Mouse (Mus musculus) brown adipose tissue, adult 24 weeks (tissue): ENCODE results near the gene Msx2. TPM values are rescaled to one million over a fixed set of nuclear protein-coding genes. Genes with fewer than 3 reads are reported as not detected.

Experiments used
- H3K27ac ChIP-seq: fragments of 200-500 bp; replicated peaks from 2 replicates; pipeline ENCODE4 v1.5.1; 2012; ENCODE audit warnings: low read depth, mild to moderate bottlenecking, low read length
- H3K4me1 ChIP-seq: fragments of 200-500 bp; 2 replicates; pipeline ENCODE4 v1.6.1; 2012; ENCODE audit warnings: low read length, mixed read lengths; ENCODE audit not compliant: control insufficient read depth, insufficient read depth, insufficient read length
- H3K4me3 ChIP-seq: fragments of 200-500 bp; 2 replicates; pipeline ENCODE4 v1.5.1; 2012; ENCODE audit warnings: low read depth, mild to moderate bottlenecking, low read length, moderate library complexity; ENCODE audit not compliant: insufficient read depth
- polyA plus RNA-seq: library from polyadenylated mRNA; stranded (reverse); fragments of >200 nt; gene quantifications from 2 replicates; pipeline ENCODE4 v1.2.4, GENCODE M21; 2012; ENCODE audit not compliant: missing spikeins, insufficient read depth, insufficient read length

The Msx2 gene
- polyA plus RNA-seq: not detected in 2 replicates

DNA sequence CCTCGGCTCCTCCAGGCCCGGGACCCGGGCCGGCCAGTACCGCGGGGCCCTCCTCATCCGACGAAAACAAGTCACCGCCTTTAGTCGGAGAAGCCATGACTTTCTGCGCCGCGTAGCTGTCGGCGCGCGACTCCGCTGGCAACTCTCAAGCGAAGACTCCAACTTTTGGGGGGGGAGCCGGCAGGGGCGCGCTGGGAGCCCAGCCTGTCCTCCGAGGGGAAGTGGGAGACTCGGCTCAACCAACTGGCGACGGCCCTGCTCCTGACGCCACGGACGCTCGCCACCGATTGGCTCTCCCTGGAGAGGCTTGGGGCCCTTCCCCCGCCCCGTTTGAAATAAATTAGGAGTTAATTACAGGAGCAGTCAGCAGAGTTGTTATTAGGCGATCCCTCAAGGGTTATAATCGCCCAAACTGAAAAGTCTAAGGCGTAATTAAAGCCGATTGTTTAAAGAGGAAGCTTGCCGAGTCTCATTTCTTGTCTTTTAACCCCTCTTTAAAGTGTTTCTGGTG, at the start of gene Msx2:
Gene Msx2 (minus strand): TSS at position 461 of the 511 bp plus-strand sequence.
- H3K4me3 ChIP-seq: peak within 1 kb of the TSS; percentile 39
- no peak within 1 kb of the TSS for H3K27ac ChIP-seq
- no peaks in the 10 kb centered on the region for H3K4me1 ChIP-seq

DNA sequence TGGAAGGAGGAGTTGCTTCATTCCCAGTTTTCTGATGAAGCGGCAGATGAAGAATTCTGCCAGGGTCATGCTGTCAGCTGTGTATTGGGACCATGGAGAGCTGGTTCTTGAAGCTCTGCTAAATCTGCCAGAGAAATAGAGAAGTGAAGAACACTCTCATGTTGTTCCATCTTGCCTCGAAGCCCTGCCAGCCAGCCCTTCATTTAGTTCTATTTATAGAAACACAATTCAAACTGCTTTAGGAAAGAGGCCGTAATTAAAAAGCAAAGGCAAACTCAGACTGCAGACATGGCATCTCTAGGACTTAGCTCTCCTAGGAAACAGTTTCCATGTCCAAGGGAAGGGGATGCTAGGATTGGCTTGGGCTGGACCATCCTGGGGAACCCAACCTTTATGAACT, 48.6 kb upstream of the Msx2 start:
- Histone ChIP-seq H3K4me1 (no peaks in the 10 kb centered on the region), H3K27ac (no peak overlapping the region)

DNA sequence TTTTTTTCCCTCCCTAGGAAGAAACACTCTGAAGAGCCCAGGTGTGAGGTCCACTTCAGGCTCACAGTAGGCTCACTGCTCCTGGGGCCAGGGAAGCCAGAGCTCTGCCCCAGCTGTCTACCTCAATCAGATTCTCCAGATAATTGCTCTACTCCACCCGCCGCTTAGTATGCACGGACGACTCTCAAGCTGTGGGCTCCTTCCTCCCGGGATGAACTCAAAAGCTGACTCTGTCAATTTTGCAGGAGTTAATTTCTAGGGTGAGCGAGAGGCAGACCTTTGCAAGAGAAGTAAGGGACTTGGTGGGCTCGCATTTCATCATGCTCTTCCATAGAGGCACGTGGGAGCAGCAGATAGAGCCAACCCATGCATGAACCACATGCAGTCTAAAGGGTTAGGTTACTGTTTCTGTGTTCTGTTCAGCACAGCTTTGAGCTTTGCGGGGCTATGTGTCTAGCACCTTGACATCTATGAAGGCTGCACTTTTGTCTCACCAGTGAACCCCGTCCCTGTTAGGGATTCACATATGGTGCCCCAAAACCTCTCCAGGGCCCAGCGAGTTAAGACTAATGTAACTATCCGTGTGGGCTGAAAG, 47.6 kb upstream of the Msx2 start:
- H3K27ac ChIP-seq: no peak overlapping the region
- no peak overlapping the region for H3K4me3 ChIP-seq

More for the DNA sequence above, 48.6 kb upstream of the Msx2 start:
- no peak overlapping the region for H3K4me3 ChIP-seq

DNA sequence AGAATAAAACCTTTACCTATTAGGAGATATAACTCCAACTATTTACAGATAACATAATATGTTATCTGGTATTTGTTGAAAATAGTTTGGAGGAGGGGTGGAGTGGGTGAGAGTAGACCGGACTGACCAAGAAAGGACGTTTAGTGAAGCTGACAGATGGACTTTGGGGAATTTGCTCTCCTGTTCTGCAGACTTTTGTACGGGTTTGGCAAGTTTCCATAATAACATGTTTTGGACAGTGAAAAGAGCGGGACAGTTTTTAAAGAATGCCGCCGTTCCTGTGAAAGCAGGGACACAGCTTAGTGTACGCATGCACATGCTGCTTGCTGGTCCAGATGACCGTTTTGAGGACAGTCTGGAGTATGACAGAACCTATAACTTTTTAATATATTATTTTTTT, 46.9 kb upstream of the Msx2 start:
- Histone ChIP-seq H3K27ac (no peak overlapping the region), H3K4me1 (no peaks in the 10 kb centered on the region), H3K4me3 (no peak overlapping the region)

More for the DNA sequence above, 47.6 kb upstream of the Msx2 start:
- no peaks in the 10 kb centered on the region for H3K4me1 ChIP-seq

DNA sequence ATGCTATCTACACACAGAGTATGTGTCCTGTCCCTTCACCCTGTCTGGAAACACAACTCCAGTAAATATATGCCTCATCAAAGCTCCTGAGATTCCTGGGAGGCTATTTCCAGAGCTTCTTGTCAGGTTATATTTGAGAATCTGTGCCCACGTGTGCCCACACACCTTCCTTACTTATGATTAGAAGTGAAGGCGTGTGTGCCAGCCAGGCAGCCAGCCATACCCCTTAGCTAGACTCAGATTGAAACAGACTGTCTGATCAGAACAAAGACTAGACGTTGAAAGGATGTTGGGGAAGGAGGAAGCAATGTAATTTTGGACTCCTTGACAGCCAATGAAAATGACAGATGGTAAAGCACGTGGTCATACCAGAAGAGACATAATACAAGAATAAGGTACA, 45.4 kb upstream of the Msx2 start:
- Histone ChIP-seq H3K4me3 (no peak overlapping the region), H3K4me1 (no peaks in the 10 kb centered on the region), H3K27ac (no peak overlapping the region)

DNA sequence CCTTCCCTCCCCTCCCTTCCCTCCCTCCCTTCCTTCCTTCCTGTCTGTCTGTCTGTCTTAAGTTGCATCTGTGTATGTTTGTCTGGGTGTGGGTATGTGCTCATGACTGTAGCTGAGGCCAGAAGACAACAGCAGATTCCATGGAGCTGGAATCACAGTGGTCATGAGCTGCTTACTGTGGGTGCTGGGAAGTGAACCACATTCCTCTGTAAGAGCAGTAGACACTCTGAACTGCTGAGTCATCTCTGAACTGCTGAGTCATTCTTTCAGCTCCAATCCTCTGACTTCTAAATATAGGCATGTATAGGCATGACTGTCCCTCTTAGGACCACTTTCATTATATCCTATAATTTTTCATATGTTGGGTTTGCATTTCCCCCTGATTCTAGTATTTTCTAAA, 41.7 kb upstream of the Msx2 start:
- Histone ChIP-seq H3K4me3 (no peak overlapping the region), H3K4me1 (no peaks in the 10 kb centered on the region), H3K27ac (no peak overlapping the region)

DNA sequence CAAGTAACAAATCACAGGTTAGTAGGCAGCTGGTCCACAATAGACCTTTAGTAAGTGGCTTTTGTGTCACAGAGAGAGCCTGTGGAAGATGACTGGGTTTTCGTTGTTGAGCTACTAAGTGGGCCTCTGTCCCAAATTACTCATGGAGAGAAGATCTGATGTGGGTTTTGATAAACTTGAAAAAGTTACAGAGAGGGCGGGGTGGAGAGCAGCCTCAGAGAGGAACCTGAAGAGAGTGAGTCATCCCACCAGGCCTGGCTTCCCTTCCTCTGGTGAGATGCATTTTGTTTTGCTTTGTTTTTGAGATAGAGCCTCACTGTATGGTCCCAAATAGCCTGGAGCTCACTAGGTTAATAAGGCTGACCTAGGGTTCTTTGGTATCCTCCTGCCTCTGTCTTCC, 38.5 kb upstream of the Msx2 start:
- H3K27ac ChIP-seq: no peak overlapping the region
- H3K4me1 ChIP-seq: no peaks in the 10 kb centered on the region
- no peak overlapping the region for H3K4me3 ChIP-seq

DNA sequence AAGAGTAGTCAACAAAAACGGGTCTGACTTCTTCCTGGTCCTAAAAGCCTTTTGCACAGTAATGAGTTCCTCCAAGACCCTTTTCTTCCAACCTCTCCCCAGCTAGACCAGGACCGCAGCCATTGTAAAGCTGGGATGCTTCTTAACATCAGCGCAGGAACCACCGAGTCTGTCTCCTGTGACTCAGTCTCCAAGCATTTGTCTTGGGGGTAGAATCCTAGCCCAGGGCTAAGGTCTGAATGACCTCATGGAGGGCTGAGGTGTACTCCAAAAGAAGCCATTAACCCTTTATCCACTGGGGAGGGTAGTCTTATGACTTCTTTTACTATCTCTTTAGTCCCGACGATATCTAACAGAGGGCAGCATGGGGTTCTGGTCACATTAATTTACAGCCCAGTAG, 29.5 kb upstream of the Msx2 start:
- H3K4me3 ChIP-seq: no peak overlapping the region
- no peak overlapping the region for H3K27ac ChIP-seq
- no peaks in the 10 kb centered on the region for H3K4me1 ChIP-seq

DNA sequence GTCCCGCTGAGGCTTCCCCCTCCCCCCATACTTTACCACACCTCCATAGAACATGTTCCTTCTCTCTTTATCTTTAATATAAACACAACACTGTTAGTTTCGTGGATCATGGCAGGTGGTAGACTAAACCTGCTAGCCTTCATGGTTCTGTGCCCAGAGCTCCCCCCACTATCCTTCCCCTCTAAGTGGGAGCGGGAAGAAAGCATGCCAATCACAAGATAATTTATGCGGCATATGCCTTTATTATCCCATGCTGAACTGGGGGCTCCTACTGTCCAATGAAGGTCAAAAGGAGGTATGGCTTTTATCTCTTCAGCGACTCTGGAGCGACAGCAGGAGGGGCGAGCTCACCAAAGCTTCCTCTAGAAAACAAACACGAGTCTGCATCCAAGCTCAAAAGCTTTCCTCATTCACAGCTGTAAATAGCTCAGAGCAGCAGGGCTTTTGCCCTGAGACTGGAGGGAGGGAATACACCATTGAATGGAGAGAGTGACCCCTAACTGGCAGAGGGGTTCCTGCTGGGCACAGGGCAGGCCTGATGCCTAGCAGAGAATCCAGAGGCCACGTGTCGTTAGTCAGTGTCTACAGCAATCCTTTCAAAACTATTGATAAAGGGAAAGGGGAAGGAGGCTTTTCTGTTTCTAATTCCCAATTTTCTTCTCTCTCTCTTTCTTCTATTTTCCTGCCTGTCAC, 28.8 kb upstream of the Msx2 start:
- Histone ChIP-seq H3K4me3 (no peak overlapping the region), H3K4me1 (no peaks in the 10 kb centered on the region), H3K27ac (no peak overlapping the region)

DNA sequence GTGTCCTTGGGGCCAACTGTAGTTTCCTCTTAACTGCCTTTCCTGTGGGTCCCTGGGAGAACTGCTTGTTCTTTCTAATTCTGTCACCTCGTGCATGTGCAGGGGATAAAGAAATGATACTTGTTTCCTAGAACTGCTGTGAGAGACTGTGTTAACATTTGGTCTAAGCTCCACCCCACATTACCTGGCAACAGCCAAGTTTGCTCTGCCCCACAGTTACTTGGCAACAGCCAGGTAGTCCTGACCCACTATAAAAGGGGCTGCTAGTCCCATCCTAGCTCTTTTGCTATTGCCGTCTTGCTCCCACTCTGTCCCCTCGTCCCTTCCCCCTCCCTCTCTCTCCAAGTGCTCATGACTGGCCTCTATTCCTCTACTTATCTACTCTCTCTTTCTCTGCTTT, 28.2 kb upstream of the Msx2 start:
- no peak overlapping the region for H3K4me3 ChIP-seq
- H3K4me1 ChIP-seq: no peaks in the 10 kb centered on the region
- H3K27ac ChIP-seq: no peak overlapping the region

DNA sequence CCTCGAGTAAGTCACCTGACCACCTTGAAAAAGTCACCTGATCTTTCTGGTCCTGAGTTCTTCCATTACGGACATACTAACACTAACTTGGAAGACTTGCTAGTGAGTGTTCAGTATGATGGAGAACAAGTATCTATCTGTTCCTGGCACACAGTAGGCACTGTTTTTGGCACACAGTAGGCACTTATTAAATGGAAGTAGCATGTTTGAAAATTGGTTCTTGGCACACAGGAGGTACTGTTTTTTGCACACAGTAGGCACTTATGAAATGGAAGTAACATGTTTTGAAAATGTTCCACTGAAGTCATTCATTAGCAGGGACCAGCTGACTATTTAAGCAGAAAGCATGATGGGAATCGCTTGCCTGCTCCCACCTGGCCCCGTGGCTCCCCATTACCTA, 13.6 kb upstream of the Msx2 start:
- no peaks in the 10 kb centered on the region for H3K4me1 ChIP-seq
- H3K27ac ChIP-seq: no peak overlapping the region
- H3K4me3 ChIP-seq: no peak overlapping the region

DNA sequence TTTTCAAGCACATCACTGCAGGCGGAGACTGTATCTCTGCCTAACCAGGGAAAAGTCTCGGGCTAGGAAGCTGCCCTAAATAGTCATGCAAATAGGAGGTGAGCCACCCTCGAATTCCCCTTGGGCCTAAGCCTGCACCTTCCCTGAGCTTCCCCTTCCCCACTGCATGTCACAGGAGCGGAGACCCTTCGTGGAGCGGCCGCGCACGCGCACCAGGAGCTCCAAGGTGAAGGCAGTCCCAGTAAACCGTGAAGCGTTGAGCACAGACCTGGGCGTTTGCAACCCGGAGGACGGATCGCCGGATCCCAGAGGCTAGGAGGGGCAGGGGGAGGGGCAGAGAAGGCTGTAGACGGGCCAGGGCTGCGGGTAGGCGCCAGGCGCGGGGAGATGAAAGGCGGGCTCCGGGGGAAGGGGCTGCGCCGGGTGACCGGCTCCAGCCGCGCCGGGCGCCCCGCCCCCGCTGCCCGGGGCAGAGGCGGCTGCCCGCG, 2.9 kb upstream of the Msx2 start:
- no peaks in the 10 kb centered on the region for H3K4me1 ChIP-seq
- H3K4me3 ChIP-seq: no peak overlapping the region
- no peak overlapping the region for H3K27ac ChIP-seq

DNA sequence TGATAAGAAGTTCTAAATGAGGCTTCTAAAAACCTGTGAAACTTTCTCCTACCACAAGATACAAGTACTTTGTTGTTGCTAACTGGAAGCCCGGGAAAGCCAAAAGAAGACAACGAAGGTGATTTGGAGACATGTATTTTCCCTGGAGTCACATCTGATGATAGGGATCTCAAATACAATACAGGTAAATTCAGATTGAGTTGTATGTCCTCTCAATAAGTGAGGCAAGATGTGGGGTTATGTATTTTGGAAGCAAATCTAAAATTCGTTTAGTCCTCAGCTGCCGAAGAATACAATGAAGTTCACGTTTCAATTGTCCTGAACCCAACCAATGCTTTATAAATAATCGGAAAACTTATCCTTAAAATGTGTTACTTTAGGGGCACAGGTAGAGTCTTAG, 1.6 kb upstream of the Msx2 start:
- no peak overlapping the region for H3K27ac ChIP-seq
- no peak overlapping the region for H3K4me3 ChIP-seq
- H3K4me1 ChIP-seq: no peaks in the 10 kb centered on the region

DNA sequence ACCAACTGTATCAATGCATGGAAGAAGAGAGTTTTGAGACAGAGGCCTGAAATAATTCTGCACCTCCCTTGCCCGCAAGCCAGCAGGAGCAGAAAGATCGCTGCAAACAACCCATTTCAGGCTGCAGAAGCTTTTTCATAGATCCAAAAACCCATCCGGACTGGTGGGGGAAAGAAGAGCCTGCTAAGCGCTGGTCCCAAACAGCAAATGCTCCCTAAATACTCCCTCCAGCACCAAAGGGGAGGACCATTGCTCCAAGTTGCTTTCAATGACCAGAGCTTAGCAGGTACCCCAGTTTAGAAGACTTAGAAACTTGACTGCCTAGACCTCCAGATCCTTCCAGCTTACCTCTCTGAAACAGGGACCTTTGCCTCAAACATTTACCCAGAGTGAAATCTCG, 1.1 kb upstream of the Msx2 start:
- Histone ChIP-seq H3K4me1 (no peaks in the 10 kb centered on the region), H3K27ac (no peak overlapping the region), H3K4me3 (no peak overlapping the region)

DNA sequence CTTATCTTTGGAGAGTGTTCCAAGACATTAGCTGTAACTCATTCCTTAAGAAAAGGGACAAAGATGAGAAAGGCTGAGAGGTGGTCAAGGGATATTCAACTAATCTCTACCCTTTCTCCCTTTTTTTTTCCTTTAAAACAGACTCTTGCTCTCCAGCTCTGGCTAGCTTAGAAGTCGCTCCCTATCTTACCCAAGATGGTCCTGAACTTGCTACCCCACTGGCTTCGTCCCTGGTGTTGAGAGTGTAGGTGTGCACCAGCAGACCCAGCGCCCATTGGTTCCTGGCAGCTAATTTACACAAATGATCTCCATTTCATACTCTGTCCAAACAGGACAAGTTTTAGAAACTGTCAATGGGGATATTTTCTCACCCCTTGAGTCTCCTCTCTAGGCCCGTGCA, 417 bp upstream of the Msx2 start:
- no peak overlapping the region for H3K4me3 ChIP-seq
- no peaks in the 10 kb centered on the region for H3K4me1 ChIP-seq

More for the DNA sequence above, 417 bp upstream of the Msx2 start:
- no peak overlapping the region for H3K27ac ChIP-seq
